Mouse (Mus musculus): ENCODE data around the gene Mrgpra2a. TPM values are rescaled to one million over a fixed set of nuclear protein-coding genes. Genes with fewer than 3 reads are reported as not detected.

Gene Mrgpra2a
- polyA plus RNA-seq (2015; fragmentation: Nextera tagmentation; extraction: Ambion mirVana) = not detected in 2 replicates

GRCm38 (mm10) chr7:47452015-47452414 is at the start of gene Mrgpra2a:
Gene Mrgpra2a (minus strand): TSS chr7:47452139.

Other genes starting within 250 kb of the Mrgpra2a start
- gene Mrgpra6, start 247.2 kb downstream of the Mrgpra2a start, polyA plus RNA-seq (2015; fragmentation: Nextera tagmentation; extraction: Ambion mirVana) = not detected in 2 replicates
- gene Mrgpra9, start 199.3 kb downstream of the Mrgpra2a start, polyA plus RNA-seq (2015; fragmentation: Nextera tagmentation; extraction: Ambion mirVana) = not detected in 2 replicates
- gene Mrgpra1, start 97.9 kb downstream of the Mrgpra2a start, polyA plus RNA-seq (2015; fragmentation: Nextera tagmentation; extraction: Ambion mirVana) = not detected in 2 replicates
- gene Mrgpra2b, start 76.7 kb upstream of the Mrgpra2a start, polyA plus RNA-seq (2015; fragmentation: Nextera tagmentation; extraction: Ambion mirVana) = not detected in 2 replicates
- not detected in 2 replicates for gene Mrgpra3, start 149.2 kb upstream of the Mrgpra2a start, polyA plus RNA-seq (2015; fragmentation: Nextera tagmentation; extraction: Ambion mirVana)

Data from skeletal muscle tissue, postnatal 0 days (tissue).